Mouse (Mus musculus) lung, embryonic 16.5 days (tissue): Measurements from ENCODE around the gene Gm10190. TPM values are rescaled to one million over a fixed set of nuclear protein-coding genes. Genes with fewer than 3 reads are reported as not detected.

Experiments
- ATAC-seq: fragments of 200-750 bp; cut with Nextera tagmentation; 2 replicates; pipeline ENCODE4 v1.8.0; 2017; ENCODE audit warnings: low read depth, mild to moderate bottlenecking, moderate library complexity
- H3K27ac ChIP-seq: fragments of 300-500 bp; sonication (generic); 2 replicates; pipeline ENCODE4 v1.5.1; 2014; ENCODE audit warnings: mild to moderate bottlenecking, control low read depth, low read length
- H3K27me3 ChIP-seq: fragments of 300-500 bp; sonication (generic); 2 replicates; pipeline ENCODE4 v1.6.1; 2014; ENCODE audit warnings: low read depth, low read length, mixed read lengths; ENCODE audit not compliant: control insufficient read depth, insufficient read depth
- H3K36me3 ChIP-seq: fragments of 300-500 bp; sonication (generic); 2 replicates; pipeline ENCODE4 v1.6.1; 2014; ENCODE audit warnings: low read length; ENCODE audit not compliant: control insufficient read depth, insufficient read depth
- H3K4me1 ChIP-seq: fragments of 300-500 bp; sonication (generic); replicated peaks from 2 replicates; pipeline ENCODE4 v1.6.1; 2014; ENCODE audit warnings: low read length, mixed read lengths; ENCODE audit not compliant: control insufficient read depth, insufficient read depth
- H3K4me2 ChIP-seq: fragments of 300-500 bp; sonication (generic); 2 replicates; pipeline ENCODE4 v1.6.1; 2014; ENCODE audit warnings: low read depth, low read length, control low read depth
- H3K4me3 ChIP-seq: fragments of 300-500 bp; sonication (generic); 2 replicates; pipeline ENCODE4 v1.5.1; 2014; ENCODE audit warnings: mild to moderate bottlenecking, low read length, control low read depth
- H3K9ac ChIP-seq: fragments of 300-500 bp; sonication (generic); 2 replicates; pipeline ENCODE4 v1.6.1; 2014; ENCODE audit warnings: low read length, control low read depth
- H3K9me3 ChIP-seq: fragments of 300-500 bp; sonication (generic); 2 replicates; pipeline ENCODE4 v1.6.1; 2016; ENCODE audit warnings: low read length; ENCODE audit not compliant: control insufficient read depth
- WGBS: fragments of 180-500 bp; shearing (Covaris S2); extraction: QIAGEN DNeasy Blood & Tissue Kit; methylation state at CpG from one replicate; pipeline ENCODE4 v1.1.7; 2014; 5-methylcytosine and 5-hydroxymethylcytosine counted together
- polyA plus RNA-seq: library from polyadenylated mRNA; unstranded; fragments of >200 nt; fragmentation: Nextera tagmentation; extraction: Ambion mirVana; gene quantifications from 2 replicates; pipeline ENCODE4 v1.2.1, GENCODE M21; 2015

Gene Gm10190
- polyA plus RNA-seq, 1 experiment from 2014 or later, result 0.88 TPM

DNA sequence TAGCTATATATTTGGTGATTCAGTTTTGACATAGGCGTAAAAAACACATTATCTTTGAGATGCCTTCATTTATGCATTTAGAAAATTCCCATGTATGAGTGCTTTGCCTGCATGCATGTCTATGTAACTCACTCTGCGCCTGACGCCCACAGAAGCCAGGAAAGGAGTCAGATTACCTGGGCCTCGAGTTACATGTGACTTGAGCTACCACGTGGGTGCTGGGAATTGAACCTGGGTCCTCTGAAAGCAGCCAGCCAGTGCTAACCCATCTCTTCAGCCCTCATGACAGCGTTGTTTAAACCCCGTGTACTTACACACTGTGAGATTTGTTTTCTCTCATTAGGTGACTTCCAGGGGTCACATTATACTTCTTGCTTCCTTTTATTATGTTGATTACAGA is 48.8 kb downstream of the Gm10190 start:
- no peak overlapping the region for H3K9ac ChIP-seq
- H3K27me3 ChIP-seq, result no peaks in the 10 kb centered on the region
- ATAC-seq, result no peak
- no peaks in the 10 kb centered on the region for H3K4me1 ChIP-seq
- no peaks in the 10 kb centered on the region for H3K9me3 ChIP-seq
- no peak overlapping the region for H3K4me2 ChIP-seq
- H3K27ac ChIP-seq, result no peak overlapping the region
- H3K36me3 ChIP-seq, result no peaks in the 10 kb centered on the region
- 73% methylated on average over 7 of the region's 7 CpGs for WGBS
- no peak overlapping the region for H3K4me3 ChIP-seq

DNA sequence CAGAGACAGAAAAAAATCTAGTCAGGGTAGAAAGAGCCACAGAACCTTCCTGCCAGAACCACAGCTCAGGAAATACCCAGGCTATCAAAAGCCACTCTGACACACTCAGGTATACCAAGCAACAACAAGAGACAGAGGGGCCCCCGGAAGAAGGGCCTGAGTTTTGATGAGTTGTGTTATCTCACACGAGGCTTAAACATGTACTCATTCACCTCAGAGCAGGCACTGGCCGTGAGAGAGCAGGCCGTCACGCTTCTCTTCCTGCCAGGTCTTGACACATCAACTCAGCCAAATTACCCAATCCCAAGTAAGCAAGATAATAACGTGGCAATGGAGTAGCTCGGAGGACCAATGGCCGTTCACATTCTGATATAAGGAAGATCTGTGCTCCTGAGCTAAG is 49.7 kb downstream of the Gm10190 start:
- no peak overlapping the region for H3K4me2 ChIP-seq
- no peaks in the 10 kb centered on the region for H3K27me3 ChIP-seq
- no peaks in the 10 kb centered on the region for H3K4me1 ChIP-seq
- H3K27ac ChIP-seq, result no peak overlapping the region
- no peak for ATAC-seq
- 58% methylated on average over 8 of the region's 8 CpGs for WGBS
- H3K36me3 ChIP-seq, result no peaks in the 10 kb centered on the region
- no peak overlapping the region for H3K9ac ChIP-seq
- H3K4me3 ChIP-seq, result no peak overlapping the region
- H3K9me3 ChIP-seq, result no peaks in the 10 kb centered on the region

Other genes with a start within 250 kb of the Gm10190 start
- 20.4 TPM in 2 replicates for gene Galm, start 246.1 kb downstream of the Gm10190 start, polyA plus RNA-seq
- gene Srsf7, start 166.2 kb downstream of the Gm10190 start, polyA plus RNA-seq, result 552 and 582 TPM in 2 replicates
- 0.24 TPM in 2 replicates for gene Ttc39d, start 166.1 kb downstream of the Gm10190 start, polyA plus RNA-seq
- 37.0 and 38.5 TPM in 2 replicates for gene Gemin6, start 149.1 kb downstream of the Gm10190 start, polyA plus RNA-seq
- 35.8 and 37.9 TPM in 2 replicates for gene Morn2, start 83.3 kb downstream of the Gm10190 start, polyA plus RNA-seq
- gene Dhx57, start 83.1 kb downstream of the Gm10190 start, polyA plus RNA-seq, result 14.5 and 15.2 TPM in 2 replicates
- gene Arhgef33, start 66.1 kb downstream of the Gm10190 start, polyA plus RNA-seq, result 0.57 and 1.4 TPM in 2 replicates
- gene Sos1, start 106.9 kb upstream of the Gm10190 start, polyA plus RNA-seq, result 3.5 TPM in 2 replicates
- gene Cdkl4, start 204.3 kb upstream of the Gm10190 start, polyA plus RNA-seq, result 2.2 and 2.3 TPM in 2 replicates